Mouse (Mus musculus) monocyte, adult 5-6 weeks (primary cell): ENCODE results near the gene Olfr821. TPM values are rescaled to one million over a fixed set of nuclear protein-coding genes. Genes with fewer than 3 reads are reported as not detected.
"Not testable (repeated sequence)": the region's sequence is repeated elsewhere in the genome, so short reads cannot be mapped to it uniquely, and the experiment has no call there.

Source experiments
- ATAC-seq: fragments of 153-309, 156-312 bp; replicated peaks from 2 replicates; pipeline ENCODE4 v1.8.0; 2017; ENCODE audit warnings: mild to moderate bottlenecking; ENCODE audit not compliant: low TSS enrichment, insufficient number of reproducible peaks, severe bottlenecking, poor library complexity, low FRiP score
- total RNA-seq: library from RNA; stranded (forward); fragments of 200-1000, 200-491, 200-594 nt; gene quantifications from 3 replicates; pipeline ENCODE4 v1.2.3, GENCODE M21; 2017

Olfr821 gene
- total RNA-seq, result not detected in 3 replicates

GRCm38 (mm10) chr10:130030048-130030447 is at the start of gene Olfr821:
TSS of gene Olfr821 (plus strand) at chr10:130030348.
- ATAC-seq, result no peak

- ATAC-seq, result not testable (repeated sequence)
Observed at GRCm38 (mm10) chr10:129981867-129982266, 48.3 kb upstream of the Olfr821 start.

- ATAC-seq, result not testable (repeated sequence)
Observed at GRCm38 (mm10) chr10:129984962-129985361, 45.2 kb upstream of the Olfr821 start, which contains the start of gene Gm10310. TSS of gene Gm10310 (minus strand) at chr10:129985062.

GRCm38 (mm10) chr10:130004104-130004503 is 26.0 kb upstream of the Olfr821 start:
- not testable (repeated sequence) for ATAC-seq

- ATAC-seq, result not testable (repeated sequence)
Observed at GRCm38 (mm10) chr10:130005366-130005765, 24.8 kb upstream of the Olfr821 start.

GRCm38 (mm10) chr10:130012321-130012720 is 17.8 kb upstream of the Olfr821 start, which contains the start of gene Olfr820:
TSS of gene Olfr820 (plus strand) at chr10:130012621.
- no peak for ATAC-seq

- ATAC-seq, result no peak
Observed at GRCm38 (mm10) chr10:130037096-130037495, 6.9 kb downstream of the Olfr821 start.

GRCm38 (mm10) chr10:130070910-130071309 is 40.8 kb downstream of the Olfr821 start, which contains the start of gene Olfr822:
TSS of gene Olfr822 (plus strand) at chr10:130071210.
- ATAC-seq, result no peak

Other genes starting within 250 kb of the Olfr821 start
- gene Olfr810, start 235.4 kb upstream of the Olfr821 start, total RNA-seq, result not detected in 3 replicates
- not detected in 3 replicates for gene Olfr811, start 226.0 kb upstream of the Olfr821 start, total RNA-seq
- gene Olfr812, start 184.3 kb upstream of the Olfr821 start, total RNA-seq, result not detected in 3 replicates
- not detected in 3 replicates for gene Olfr813, start 175.0 kb upstream of the Olfr821 start, total RNA-seq
- not detected in 3 replicates for gene Olfr814, start 150.5 kb upstream of the Olfr821 start, total RNA-seq
- gene Olfr815, start 124.5 kb upstream of the Olfr821 start, total RNA-seq, result not detected in 3 replicates
- gene Olfr816, start 114.8 kb upstream of the Olfr821 start, total RNA-seq, result not detected in 3 replicates
- gene Olfr818, start 81.2 kb upstream of the Olfr821 start, total RNA-seq, result not detected in 3 replicates
- not detected in 3 replicates for gene Olfr819, start 63.1 kb upstream of the Olfr821 start, total RNA-seq
- gene Olfr247, start 54.2 kb upstream of the Olfr821 start, total RNA-seq, result not detected in 3 replicates
- not detected in 3 replicates for gene Gm10310, start 45.3 kb upstream of the Olfr821 start, total RNA-seq
- not detected in 3 replicates for gene Olfr820, start 17.7 kb upstream of the Olfr821 start, total RNA-seq
- not detected in 3 replicates for gene Olfr822, start 40.9 kb downstream of the Olfr821 start, total RNA-seq
- gene Olfr823, start 85.0 kb downstream of the Olfr821 start, total RNA-seq, result not detected in 3 replicates
- not detected in 3 replicates for gene Olfr824, start 99.7 kb downstream of the Olfr821 start, total RNA-seq
- gene Olfr825, start 136.4 kb downstream of the Olfr821 start, total RNA-seq, result not detected in 3 replicates
- gene Olfr826, start 153.8 kb downstream of the Olfr821 start, total RNA-seq, result not detected in 3 replicates
- not detected in 3 replicates for gene Olfr827, start 184.1 kb downstream of the Olfr821 start, total RNA-seq
- gene Neurod4, start 249.9 kb downstream of the Olfr821 start, total RNA-seq, result 0.68 TPM in 1 of 3 replicates, not detected in the others